Mouse (Mus musculus) stomach, embryonic 16.5 days (tissue): ENCODE measurements around the gene Cotl1. TPM values are rescaled to one million over a fixed set of nuclear protein-coding genes. Genes with fewer than 3 reads are reported as not detected.
A peak's percentile ranks its signal among the peaks of the same experiment; 100 is the strongest.

ENCODE experiments used
- ATAC-seq: fragments of 200-750 bp; cut with Nextera tagmentation; 2 replicates; pipeline ENCODE4 v1.8.0; 2017; ENCODE audit warnings: moderate number of reproducible peaks, moderate TSS enrichment; ENCODE audit not compliant: insufficient read depth, low FRiP score
- H3K27ac ChIP-seq: fragments of 300-500 bp; sonication (generic); 2 replicates; pipeline ENCODE4 v1.5.1; 2014; ENCODE audit warnings: low read length
- H3K27me3 ChIP-seq: fragments of 300-500 bp; sonication (generic); 2 replicates; pipeline ENCODE4 v1.6.1; 2014; ENCODE audit warnings: low read length, control low read depth, mixed read lengths; ENCODE audit not compliant: control insufficient read depth, insufficient read depth
- H3K36me3 ChIP-seq: fragments of 300-500 bp; sonication (generic); 2 replicates; pipeline ENCODE4 v1.6.1; 2014; ENCODE audit warnings: low read length; ENCODE audit not compliant: control insufficient read depth, insufficient read depth
- H3K4me1 ChIP-seq: fragments of 300-500 bp; sonication (generic); 2 replicates; pipeline ENCODE4 v1.6.1; 2014; ENCODE audit warnings: low read length, control low read depth, mixed read lengths; ENCODE audit not compliant: control insufficient read depth, insufficient read depth
- H3K4me2 ChIP-seq: fragments of 300-500 bp; sonication (generic); 2 replicates; pipeline ENCODE4 v1.6.1; 2014; ENCODE audit warnings: low read depth, low read length, mixed read lengths
- H3K4me3 ChIP-seq: fragments of 300-500 bp; sonication (generic); replicated peaks from 2 replicates; pipeline ENCODE4 v1.5.1; 2014; ENCODE audit warnings: mild to moderate bottlenecking, low read length
- H3K9ac ChIP-seq: fragments of 300-500 bp; sonication (generic); 2 replicates; pipeline ENCODE4 v1.6.1; 2014; ENCODE audit warnings: low read length
- H3K9me3 ChIP-seq: fragments of 300-500 bp; sonication (generic); replicated peaks from 2 replicates; pipeline ENCODE4 v1.6.1; 2016; ENCODE audit warnings: low read length, control low read depth; ENCODE audit not compliant: control insufficient read depth
- WGBS: fragments of 180-500 bp; shearing (Covaris S2); extraction: QIAGEN DNeasy Blood & Tissue Kit; methylation state at CpG from one replicate; pipeline ENCODE4 v1.1.7; 2014; 5-methylcytosine and 5-hydroxymethylcytosine counted together
- polyA plus RNA-seq: library from polyadenylated mRNA; unstranded; fragments of >200 nt; fragmentation: Nextera tagmentation; extraction: Ambion mirVana; gene quantifications from 2 replicates; pipeline ENCODE4 v1.2.1, GENCODE M21; 2015

Gene Cotl1
- 144 and 177 TPM in 2 replicates for polyA plus RNA-seq

GRCm38 (mm10) chr8:119840275-119840808, at the start of gene Cotl1:
TSS of gene Cotl1 (minus strand) at chr8:119840544.
- H3K4me3 ChIP-seq, result peak within 1 kb of the TSS; percentile 68
- peak within 1 kb of the TSS; percentile 80 for H3K27ac ChIP-seq
- peak; percentile 93 for ATAC-seq
- H3K4me1 ChIP-seq, result peaks cover 36% of the 10 kb centered on the region
- H3K9me3 ChIP-seq, result no peaks in the 10 kb centered on the region
- no peaks in the 10 kb centered on the region for H3K27me3 ChIP-seq
- WGBS, result under 1% methylated on average over 57 of the region's 57 CpGs
- no peaks in the 10 kb centered on the region for H3K36me3 ChIP-seq
- H3K9ac ChIP-seq, result peak within 1 kb of the TSS; percentile 82
- H3K4me2 ChIP-seq, result peak within 1 kb of the TSS; percentile 82

- Histone ChIP-seq H3K36me3 (no peaks in the 10 kb centered on the region), H3K27me3 (no peaks in the 10 kb centered on the region), H3K27ac (no peak overlapping the region), H3K9me3 (no peaks in the 10 kb centered on the region), H3K4me2 (no peak overlapping the region), H3K4me1 (peaks cover 8% of the 10 kb centered on the region; the same call in 1 of the 2 replicates), H3K9ac (no peak overlapping the region), H3K4me3 (no peak overlapping the region)
- WGBS, result 74% methylated on average over 4 of the region's 4 CpGs
- no peak for ATAC-seq
Observed at GRCm38 (mm10) chr8:119888012-119888411, 47.7 kb upstream of the Cotl1 start.

- H3K27me3 ChIP-seq, result no peaks in the 10 kb centered on the region
- ATAC-seq, result no peak
- H3K27ac ChIP-seq, result no peak overlapping the region
- WGBS, result 93% methylated on average over 3 of the region's 3 CpGs
- no peak overlapping the region for H3K9ac ChIP-seq
- no peak overlapping the region for H3K4me2 ChIP-seq
- H3K4me1 ChIP-seq, result peaks cover 8% of the 10 kb centered on the region; the same call in 1 of the 2 replicates
- H3K4me3 ChIP-seq, result no peak overlapping the region
- H3K9me3 ChIP-seq, result no peaks in the 10 kb centered on the region
- no peaks in the 10 kb centered on the region for H3K36me3 ChIP-seq
Observed at GRCm38 (mm10) chr8:119887130-119887529, 46.8 kb upstream of the Cotl1 start.

- WGBS, result 22% methylated on average over 3 of the region's 3 CpGs
- H3K4me2 ChIP-seq, result no peak overlapping the region
- H3K36me3 ChIP-seq, result no peaks in the 10 kb centered on the region
- peak; percentile 90 for ATAC-seq
- 0 out of 2 replicates have a peak overlapping the region, but pooled peaks have one; percentile 9 for H3K9ac ChIP-seq
- no peaks in the 10 kb centered on the region for H3K9me3 ChIP-seq
- no peak overlapping the region for H3K4me3 ChIP-seq
- peaks cover 8% of the 10 kb centered on the region; the same call in 1 of the 2 replicates for H3K4me1 ChIP-seq
- no peak overlapping the region for H3K27ac ChIP-seq
- H3K27me3 ChIP-seq, result no peaks in the 10 kb centered on the region
Observed at GRCm38 (mm10) chr8:119885612-119886011, 45.3 kb upstream of the Cotl1 start.

- no peak for ATAC-seq
- Histone ChIP-seq H3K4me1 (peaks cover 8% of the 10 kb centered on the region; the same call in 1 of the 2 replicates), H3K4me3 (no peak overlapping the region), H3K27ac (no peak overlapping the region), H3K9ac (no peak overlapping the region), H3K9me3 (no peaks in the 10 kb centered on the region), H3K27me3 (no peaks in the 10 kb centered on the region), H3K36me3 (no peaks in the 10 kb centered on the region), H3K4me2 (no peak overlapping the region)
- 86% methylated on average over 7 of the region's 7 CpGs for WGBS
Observed at GRCm38 (mm10) chr8:119883281-119883680, 42.9 kb upstream of the Cotl1 start.

- 75% methylated on average over 8 of the region's 8 CpGs for WGBS
- Histone ChIP-seq H3K27me3 (no peaks in the 10 kb centered on the region), H3K4me2 (no peak overlapping the region), H3K36me3 (no peaks in the 10 kb centered on the region), H3K4me3 (no peak overlapping the region), H3K9me3 (no peaks in the 10 kb centered on the region), H3K4me1 (peaks cover 8% of the 10 kb centered on the region; the same call in 1 of the 2 replicates), H3K27ac (no peak overlapping the region), H3K9ac (no peak overlapping the region)
- ATAC-seq, result no peak
Observed at GRCm38 (mm10) chr8:119881917-119882316, 41.6 kb upstream of the Cotl1 start.

GRCm38 (mm10) chr8:119881301-119881700, 41.0 kb upstream of the Cotl1 start:
- Histone ChIP-seq H3K4me1 (peaks cover 8% of the 10 kb centered on the region; the same call in 1 of the 2 replicates), H3K36me3 (no peaks in the 10 kb centered on the region), H3K27me3 (no peaks in the 10 kb centered on the region), H3K9ac (no peak overlapping the region), H3K4me3 (no peak overlapping the region), H3K9me3 (no peaks in the 10 kb centered on the region), H3K27ac (no peak overlapping the region), H3K4me2 (no peak overlapping the region)
- 73% methylated on average over 6 of the region's 6 CpGs for WGBS
- no peak for ATAC-seq

- ATAC-seq, result no peak
- Histone ChIP-seq H3K9ac (no peak overlapping the region), H3K4me3 (no peak overlapping the region), H3K27ac (no peak overlapping the region), H3K36me3 (peaks cover 15% of the 10 kb centered on the region), H3K4me2 (no peak overlapping the region), H3K9me3 (0 out of 2 replicates have a peak, but pooled peaks cover 6% of the 10 kb centered on the region), H3K27me3 (no peaks in the 10 kb centered on the region), H3K4me1 (no peaks in the 10 kb centered on the region)
- WGBS, result 93% methylated on average over 1 of the region's 1 CpGs
Observed at GRCm38 (mm10) chr8:119873181-119873580, 32.8 kb upstream of the Cotl1 start.

- no peak overlapping the region for H3K4me3 ChIP-seq
- H3K9me3 ChIP-seq, result 0 out of 2 replicates have a peak, but pooled peaks cover 6% of the 10 kb centered on the region
- no peak for ATAC-seq
- WGBS, result 72% methylated on average over 20 of the region's 20 CpGs
- peaks cover 15% of the 10 kb centered on the region for H3K36me3 ChIP-seq
- no peak overlapping the region for H3K27ac ChIP-seq
- H3K4me2 ChIP-seq, result no peak overlapping the region
- H3K9ac ChIP-seq, result no peak overlapping the region
- no peaks in the 10 kb centered on the region for H3K27me3 ChIP-seq
- H3K4me1 ChIP-seq, result no peaks in the 10 kb centered on the region
Observed at GRCm38 (mm10) chr8:119869616-119870015, 29.3 kb upstream of the Cotl1 start.
